Mouse (Mus musculus): ENCODE results near the gene Ogfr.
A peak's percentile ranks its signal among the peaks of the same experiment; 100 is the strongest.

Gene Ogfr

DNA sequence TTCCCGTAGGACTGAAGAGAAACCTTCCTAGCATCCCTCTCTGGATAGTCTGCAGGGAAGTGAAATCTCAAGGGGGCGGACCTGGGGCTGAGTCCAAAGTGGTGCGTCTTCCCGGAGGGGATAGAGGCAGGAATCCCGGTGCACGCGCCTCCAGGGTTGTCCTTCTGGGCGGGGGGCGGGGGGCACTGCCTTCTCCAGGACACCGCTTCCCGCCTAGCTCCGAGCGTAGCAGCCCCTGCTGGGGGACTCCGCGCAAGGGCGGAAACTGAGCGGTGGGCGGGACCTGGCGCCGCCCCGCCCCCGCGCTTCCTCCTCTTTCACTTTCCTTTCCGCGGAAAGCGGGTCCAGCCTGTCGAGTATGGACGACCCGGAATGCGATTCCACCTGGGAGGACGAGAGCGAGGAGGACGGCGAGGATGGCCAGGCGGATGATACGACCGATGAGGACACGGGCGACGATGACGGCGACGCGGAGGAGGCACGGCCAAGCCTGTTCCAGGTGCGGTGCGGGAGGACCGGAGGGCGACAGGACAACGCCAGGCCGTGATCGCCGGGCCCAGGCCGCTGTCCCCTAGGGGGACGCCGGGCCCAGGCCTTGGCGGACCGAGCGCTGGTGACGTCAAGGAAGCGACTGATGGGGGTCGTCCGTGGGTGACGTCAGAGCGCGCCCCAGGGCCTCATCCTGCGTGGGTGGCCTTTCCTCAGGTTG is at the start of gene Ogfr:
Ogfr (plus strand) TSS at position 123 of the 709 bp plus-strand sequence.
- peak; percentile 94 for DNase-seq (ENCODE audit: low spot score)

DNA sequence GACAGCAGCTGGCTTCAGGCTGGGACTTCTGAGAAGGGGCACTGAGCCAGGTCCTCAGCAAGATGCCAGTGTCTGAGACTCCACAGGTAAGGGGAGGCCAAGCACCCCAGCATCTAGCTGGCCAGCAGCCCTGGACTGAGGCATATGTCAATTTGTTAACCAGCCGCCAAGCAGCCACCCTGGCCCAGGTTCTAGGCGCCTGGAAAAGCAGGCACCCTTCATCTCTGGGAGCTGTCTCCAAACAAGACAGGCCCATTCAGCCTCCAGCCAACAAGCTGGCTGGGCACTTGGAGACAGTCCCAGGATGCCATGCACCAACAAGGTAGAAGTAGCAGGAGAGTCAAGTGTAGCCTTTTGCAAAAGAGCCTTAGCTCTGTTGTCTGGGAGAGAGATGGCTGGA is 45.4 kb upstream of the Ogfr start:
- DNase-seq (ENCODE audit: low spot score): no peak

DNA sequence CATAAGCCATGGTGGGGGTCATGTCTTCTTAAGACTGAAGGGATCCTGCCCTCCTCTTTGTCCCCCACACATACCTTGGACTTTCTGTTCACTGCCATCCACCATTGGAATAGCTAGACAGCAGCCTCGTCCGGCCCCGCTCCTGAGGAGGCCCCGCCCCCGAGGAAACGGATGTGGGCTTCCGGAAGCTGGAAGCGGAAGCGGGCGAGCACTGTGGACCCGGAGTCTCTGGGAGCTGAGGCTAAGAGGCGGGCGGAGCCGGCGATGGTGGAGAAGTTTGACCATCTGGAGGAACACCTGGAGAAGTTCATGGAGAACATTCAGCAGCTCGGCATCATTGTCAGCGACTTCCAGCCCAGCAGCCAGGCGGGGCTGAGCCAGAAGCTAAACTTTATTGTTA is 44.0 kb upstream of the Ogfr start:
- DNase-seq (ENCODE audit: low spot score): no peak

DNA sequence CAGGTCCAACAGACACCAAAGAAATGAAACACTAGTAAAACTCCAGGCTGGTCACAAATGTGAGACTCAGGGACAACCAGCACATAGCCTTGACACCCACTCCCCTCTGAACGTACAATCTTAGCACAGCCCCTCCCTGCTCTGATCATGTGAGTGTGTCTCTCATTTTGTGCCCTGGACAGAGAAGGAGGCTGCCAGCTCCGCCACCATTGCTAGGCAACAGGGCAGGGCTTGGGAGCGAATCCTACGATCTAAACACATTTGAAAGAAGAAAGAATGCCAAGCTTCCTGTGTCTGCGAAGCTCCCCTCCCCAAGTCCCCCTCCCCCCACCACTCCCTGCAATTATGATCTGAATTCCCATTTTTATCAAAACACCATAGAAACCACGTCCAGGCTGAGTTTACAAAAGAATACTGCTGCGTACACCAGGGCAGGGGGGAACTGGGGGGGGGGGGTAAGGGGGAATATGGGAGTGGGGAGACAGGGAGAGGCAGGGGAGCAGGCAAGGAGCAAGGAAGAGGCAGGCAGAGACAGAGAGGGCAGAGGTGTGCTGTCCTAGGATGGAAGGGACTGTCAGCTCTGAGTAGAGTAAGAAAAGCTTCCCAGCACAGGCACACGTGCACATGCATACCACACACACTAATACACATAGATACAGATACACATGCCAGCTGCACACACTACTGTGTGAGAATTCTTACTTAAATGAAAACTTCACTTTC is 41.5 kb upstream of the Ogfr start:
- DNase-seq (ENCODE audit: low spot score): no peak

DNA sequence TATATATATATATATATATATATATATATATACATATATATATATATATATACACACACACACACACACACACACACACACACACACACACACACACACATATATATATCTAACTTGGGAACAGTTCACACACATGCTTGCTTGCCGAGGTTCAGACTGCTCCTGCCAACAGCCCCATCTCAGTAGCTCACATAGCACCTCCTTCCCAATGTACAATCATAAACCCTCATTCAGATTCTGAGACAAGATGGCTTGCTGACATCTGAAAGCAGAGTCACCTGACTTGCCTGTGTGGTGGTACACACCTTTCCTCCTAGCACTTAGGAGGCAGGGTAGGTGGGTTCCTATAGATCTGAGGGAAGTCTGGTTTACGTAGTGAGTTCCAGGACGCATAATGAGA is 36.7 kb upstream of the Ogfr start:
- no peak for DNase-seq (ENCODE audit: low spot score)

DNA sequence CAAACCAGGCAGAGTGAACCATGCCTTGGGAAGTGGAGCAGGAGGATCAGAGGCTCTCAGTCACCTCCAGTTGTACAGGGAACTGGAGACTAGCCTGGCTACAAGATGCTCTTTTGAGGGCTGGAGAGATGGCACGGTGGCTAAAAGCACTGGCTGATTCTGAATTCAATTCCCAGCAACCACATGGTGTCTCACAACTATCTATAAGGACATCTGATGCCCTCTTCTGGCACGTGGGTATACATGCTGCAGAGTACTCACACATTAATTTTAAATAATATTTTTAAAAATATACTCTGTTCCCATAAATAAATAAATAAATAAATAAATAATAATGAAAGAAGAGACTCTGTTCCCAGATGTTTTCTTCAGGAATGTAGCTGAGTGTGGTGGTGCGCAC is 33.8 kb upstream of the Ogfr start:
- peak; percentile 51 for DNase-seq (ENCODE audit: low spot score)

DNA sequence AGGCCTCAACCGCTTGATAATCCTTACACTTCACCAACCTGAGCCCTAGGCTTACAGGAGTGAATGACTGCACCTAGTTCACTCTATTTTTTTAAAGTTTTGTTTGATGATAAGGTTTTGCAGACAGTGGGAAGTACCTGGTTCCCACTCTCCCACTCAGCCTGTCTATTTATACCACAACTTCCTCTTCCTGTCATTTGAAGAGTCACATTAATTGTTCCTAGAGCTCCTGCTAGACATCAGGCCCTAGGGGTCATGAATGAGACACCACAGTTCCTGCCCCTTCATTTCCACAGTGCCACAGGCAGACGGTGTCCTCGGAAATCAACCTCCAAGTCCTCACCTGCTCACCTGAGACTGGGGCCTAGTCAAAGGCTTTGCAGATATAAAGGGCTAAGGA is 32.6 kb upstream of the Ogfr start:
- DNase-seq (ENCODE audit: low spot score): no peak

DNA sequence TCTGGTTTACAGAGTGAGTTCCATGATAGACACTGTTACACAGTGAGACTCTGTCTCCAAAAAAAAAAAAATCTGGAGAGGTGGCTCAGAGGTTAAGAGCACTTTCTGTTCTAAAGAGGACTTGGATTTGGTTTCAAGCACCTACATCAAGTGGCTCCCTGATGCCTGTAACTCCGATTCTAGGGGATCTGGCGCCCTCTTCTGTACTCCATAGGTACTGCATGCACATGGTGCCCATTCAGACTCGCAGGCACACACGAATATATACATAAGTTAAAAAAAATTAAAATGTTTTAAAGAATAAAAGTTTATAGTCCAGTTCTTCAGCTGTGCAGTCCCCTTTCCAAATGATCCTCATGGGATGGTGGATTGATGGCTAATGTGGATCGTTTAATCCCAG is 28.8 kb upstream of the Ogfr start:
- DNase-seq (ENCODE audit: low spot score): no peak

DNA sequence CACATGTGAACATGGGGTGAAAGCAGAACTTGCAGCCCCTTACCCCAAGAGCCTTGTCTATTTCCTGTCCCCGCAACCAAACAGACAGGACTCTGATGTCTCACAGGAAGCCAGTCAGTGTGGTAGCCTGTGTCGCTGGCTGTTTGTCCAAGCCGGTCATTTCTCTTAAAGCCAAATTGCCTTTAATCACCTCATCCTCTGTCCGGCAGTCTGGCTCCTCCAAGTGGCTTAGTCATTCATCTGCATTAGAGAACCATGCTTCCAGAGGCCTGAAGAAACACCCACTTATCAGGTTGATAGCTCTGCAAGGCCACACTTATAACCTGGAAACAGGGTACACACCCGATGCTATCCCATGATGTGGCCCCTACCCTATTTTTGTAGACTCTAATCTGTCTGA is 26.9 kb upstream of the Ogfr start:
- peak; percentile 79 for DNase-seq (ENCODE audit: low spot score)

DNA sequence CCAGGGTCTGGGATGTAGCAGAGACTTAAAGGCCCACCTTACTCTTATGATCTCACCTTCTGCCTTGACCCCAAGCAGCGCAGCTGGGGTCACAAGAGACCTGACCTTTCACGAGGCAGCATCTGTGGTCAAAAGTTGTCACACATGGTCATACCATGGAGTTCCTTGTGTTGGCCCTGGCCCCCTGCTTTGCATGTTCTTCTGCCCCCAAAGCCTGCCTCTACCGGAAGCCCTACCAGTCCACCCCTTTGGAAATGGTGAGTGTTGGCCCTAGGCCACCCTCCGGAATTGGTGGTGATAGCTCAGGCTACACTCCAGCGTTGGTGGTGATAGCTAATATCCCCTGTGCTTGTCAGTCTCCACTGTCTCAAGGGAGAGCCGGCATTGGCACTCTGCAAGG is 25.7 kb upstream of the Ogfr start:
- no peak for DNase-seq (ENCODE audit: low spot score)

DNA sequence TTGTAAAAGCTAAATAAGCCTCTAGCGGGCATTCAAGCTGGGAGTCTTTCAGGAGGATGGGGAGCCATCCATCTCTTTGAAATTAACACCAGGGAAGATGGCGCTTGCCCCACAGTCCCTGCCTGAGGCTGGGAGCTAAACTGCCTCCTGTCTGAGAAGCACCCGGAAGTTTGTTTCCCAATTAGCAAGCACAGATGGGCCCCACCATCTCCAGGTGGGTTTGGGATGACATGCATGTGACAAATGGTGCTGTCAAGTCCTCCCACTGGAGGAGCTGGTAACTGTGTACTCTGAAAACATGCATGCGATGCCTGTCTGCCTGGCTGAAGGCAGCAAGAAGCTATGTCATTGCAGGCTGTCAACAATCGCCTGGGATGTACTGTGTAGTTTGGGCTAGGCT is 25.2 kb upstream of the Ogfr start:
- no peak for DNase-seq (ENCODE audit: low spot score)

DNA sequence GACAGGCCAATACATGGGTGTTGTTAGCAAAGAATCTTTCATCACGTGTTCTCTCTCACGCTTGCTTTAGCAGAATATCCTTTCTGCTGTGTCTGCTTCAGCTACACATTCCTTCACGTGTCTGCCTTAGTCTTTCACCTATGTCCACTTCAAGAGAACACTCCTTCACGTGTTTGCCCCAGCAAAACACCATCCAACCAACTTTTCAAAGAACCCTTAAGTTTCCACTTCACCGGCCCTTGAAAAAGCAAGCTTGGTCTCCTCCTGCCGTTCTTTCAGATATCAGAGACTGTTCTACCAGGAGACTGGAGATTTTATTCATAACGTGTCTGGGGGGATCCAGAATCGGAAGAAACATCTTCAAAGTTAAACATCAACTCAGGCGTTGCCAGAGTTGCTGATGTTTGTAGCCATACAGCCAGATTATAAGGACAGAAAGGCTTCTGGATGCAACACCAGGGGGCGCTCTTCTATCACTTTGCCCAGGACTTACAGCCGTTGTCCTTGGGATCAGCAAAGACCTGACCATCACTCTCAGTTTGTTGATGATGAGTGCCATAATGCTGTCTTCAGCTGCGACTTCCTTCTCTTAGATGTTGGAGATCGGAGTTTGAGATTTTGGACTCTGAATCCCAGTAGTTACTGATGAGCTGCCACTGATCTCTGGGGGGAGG is 22.7 kb upstream of the Ogfr start:
- DNase-seq (ENCODE audit: low spot score): peak; percentile 90

DNA sequence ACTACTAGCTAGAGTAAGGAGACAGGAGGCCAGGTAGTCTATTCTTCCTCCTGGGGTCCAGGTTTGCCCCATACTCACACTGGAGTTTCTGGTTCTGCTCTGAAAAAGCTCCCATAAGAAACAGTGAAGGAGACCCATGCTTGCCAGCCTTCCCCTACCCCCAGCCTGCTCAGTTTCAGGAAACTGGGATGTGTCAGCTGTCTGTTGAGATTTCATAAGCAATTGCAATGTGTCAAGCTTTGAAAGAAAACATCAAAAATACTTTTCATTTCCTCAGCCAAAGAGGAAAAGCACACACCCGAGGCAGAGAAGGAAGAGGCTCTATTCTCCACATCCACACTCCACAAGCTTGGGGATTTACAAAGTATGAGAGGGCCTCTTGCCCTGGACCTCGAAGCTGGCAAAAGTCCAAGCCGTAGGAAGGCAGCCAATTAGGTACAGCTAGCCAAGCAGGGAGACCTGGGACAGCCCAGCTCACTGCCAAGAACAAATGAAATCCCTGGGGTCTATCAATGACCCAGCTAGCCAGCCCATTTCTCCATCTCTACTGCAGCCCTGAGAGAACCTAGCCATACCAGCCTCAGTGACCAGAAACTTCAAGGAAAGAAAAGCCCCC is 19.9 kb upstream of the Ogfr start:
- peak; percentile 78 for DNase-seq (ENCODE audit: low spot score)

DNA sequence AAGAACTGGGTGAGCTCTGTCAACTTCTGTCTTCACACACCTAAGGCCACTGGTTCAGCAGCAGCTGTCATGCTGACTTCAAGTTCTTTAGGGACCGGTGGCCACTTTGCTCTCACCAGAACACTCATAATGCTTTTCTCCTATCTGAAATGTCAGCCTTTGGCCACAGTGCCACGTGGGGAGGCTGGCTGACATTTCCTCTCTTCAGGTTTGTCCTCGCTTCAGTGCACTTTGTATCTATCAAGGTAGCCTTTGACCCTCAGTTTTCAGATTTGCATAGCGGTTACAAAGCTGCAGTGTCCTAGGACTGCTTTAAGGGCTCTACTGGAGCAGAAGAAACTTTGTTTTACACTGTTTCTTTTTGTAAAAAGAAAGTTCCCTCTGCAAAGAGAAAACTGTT is 12.6 kb upstream of the Ogfr start:
- DNase-seq (ENCODE audit: low spot score): no peak

DNA sequence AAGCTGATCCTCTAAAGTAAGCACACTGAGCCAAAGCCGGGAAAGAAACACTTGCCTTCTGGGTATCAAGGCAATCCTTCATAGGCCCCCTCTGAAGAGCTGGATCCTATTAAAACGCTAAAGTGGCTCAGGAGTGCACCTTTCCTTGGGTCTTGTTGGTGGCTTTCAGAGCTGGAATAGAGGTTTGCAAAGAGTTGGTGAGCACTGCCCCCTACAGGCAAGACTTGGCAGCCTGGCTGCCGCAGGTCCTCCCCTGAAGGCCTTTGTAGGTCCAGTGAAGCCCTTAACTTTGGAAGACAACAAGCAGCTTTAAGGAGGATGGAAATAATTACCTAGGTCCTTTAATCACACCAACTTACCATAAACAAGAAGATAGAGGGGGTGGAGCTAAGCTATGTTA is 10.4 kb upstream of the Ogfr start:
- DNase-seq (ENCODE audit: low spot score): peak; percentile 90

DNA sequence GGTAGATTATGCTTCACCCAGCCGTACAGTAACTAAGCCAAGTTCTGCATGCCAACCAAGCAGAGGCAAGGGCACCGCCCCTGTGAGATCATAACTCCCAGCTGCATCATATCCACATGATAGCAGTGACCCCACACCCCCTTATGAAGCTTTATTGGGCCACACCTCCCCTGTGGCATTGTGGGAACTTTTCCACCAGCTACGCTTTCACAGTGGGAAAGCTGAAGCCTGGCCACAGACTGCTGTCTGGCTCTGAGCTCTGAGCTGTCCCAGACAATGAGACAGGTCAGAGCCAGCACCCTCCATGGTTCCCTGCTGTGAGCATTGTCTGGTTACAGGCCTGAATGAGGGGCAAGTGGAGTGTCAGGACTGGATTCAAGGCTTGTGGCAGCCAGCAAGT is 8.0 kb upstream of the Ogfr start, which contains the start of gene Mrgbp:
Mrgbp (plus strand) TSS at position 303 of the 400 bp plus-strand sequence.
- peak; percentile 82 for DNase-seq (ENCODE audit: low spot score)

DNA sequence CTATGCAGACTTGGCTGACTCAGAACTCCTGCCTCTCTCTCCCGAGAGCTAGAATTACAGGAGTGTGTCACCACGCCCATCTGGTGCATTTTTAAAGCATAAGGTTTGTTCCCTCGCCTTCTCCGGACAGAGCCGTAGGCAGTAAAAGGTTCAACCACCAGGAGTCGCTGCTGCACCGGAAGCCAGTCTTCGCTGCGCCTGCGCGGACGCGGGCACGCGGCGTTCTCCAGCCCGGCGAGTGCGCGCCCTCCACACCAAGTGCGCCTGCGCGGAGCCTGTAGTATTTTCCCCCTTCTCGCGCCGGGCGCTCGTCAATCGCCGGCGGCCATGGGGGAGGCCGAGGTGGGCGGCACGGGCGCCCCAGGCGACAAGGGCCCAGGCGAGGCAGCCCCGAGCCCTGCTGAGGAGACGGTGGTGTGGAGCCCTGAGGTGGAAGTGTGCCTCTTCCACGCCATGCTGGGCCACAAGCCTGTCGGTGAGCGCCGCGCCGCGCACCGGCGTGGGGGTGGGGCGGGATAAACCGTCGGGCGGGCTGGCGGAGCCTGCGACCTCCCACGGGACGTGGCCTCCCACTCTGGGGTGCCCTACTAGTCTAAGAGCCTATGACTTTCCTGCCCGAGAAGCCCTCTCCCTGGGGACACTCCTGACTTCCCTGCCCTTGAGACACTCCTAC is 6.4 kb upstream of the Ogfr start:
- peak; percentile 99 for DNase-seq (ENCODE audit: low spot score)

DNA sequence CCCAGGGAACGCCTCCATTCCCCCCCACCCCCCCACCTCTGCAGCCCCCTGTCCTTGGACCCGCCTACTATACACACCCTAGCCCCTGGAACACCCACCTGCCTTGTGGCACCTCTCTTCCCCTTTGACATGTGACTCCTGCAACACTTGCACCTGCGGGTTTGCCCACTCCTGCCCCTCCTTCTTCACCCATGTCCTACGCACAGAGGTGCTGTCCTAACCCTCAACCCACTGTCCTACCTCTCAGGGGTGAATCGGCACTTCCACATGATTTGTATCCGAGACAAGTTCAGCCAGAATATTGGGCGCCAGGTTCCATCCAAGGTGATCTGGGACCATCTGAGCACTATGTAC is 5.9 kb upstream of the Ogfr start:
- peak; percentile 45 for DNase-seq (ENCODE audit: low spot score)

DNA sequence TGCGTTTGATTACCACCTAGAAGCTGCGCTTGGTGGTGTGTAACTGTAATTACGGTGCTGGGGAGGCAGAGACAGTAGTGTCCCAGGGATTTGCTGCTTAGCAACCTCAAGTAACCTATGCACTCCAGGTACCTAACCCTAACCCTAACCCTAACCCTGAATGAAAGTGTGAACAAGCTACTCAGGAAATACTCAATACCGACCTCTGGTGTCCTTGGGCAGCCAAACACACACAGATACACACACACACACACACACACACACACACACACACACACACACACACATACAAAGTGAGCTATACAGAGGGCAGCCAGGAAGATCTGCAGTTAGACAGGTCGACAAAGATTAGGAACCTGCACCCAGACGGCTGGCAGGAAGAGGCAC is 316 bp upstream of the Ogfr start:
- DNase-seq (ENCODE audit: low spot score): no peak

DNA sequence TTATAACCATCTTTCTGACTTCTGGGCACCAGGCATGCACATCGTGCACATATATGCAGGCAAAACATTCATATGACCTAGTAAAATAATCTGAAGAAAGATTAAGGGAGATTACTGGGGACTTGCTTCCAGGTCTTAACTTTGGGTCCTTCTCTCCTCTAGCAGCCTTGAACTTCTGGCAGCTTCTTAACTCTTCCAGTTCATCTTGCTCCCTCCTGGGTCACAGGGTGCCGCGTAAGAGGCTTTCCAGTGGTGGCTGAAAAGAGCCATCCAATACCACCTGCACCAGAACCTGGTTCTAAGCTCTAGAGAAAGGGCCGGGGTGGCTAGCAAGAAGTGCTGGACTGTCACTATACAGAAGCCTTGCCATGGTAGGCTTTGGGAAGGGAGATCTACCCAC is 8.4 kb downstream of the Ogfr start, which contains the start of gene Col9a3:
Col9a3 (plus strand) TSS at position 301 of the 400 bp plus-strand sequence.
- no peak for DNase-seq (ENCODE audit: low spot score)

DNA sequence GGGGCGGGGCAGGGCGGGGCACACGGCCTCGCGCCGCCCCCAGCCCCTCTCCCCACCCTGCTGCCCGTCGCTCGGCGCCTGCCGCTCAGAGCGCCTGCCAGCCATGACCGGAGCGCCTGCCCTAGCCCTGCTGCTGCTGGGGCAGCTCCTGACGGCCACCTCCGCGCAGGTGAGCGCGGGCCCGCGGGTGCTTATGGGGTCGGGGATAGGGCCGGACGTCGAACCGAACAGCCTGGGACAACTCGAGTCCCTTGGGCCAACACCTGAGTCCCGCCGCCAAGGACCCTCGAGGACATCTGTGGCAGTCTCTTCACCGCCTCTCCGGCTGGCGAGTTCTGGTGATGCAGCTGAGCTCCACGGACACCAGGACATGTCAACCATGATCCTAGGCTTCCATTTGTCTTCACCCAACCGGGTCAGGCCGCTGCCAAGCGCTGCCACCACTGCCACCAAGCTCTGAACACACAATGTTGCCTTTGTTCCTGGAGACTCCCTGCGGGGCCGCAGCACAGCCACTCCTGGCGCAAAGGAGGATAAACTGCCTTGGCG is 9.2 kb downstream of the Ogfr start:
- DNase-seq (ENCODE audit: low spot score): no peak

DNA sequence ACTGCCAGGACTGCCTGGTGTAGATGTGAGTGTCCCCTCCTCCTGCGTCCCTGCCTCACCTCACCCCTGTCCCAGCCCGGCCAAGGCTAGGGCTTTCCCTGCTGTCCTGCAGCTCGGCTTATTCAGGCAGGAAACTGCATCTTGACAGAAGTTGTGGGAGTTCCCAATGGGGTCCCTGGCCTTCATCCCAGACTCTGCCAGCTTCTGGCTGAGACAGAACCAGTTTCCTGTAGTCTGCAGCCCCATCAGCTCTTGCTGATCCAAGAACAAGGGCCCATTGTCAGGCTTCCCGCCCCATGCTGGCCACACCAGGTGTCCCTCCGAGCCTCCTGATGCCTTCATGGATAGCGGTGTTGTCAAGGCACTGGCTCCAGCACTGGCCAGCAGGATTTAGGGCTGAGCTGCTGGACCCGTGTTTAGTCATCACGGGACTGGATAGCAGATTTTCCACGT is 11.6 kb downstream of the Ogfr start:
- DNase-seq (ENCODE audit: low spot score): peak; percentile 79

Measured in MN1 (cell line).